Mouse (Mus musculus): ENCODE measurements around the gene Gm10401. TPM values are rescaled to one million over a fixed set of nuclear protein-coding genes. Genes with fewer than 3 reads are reported as not detected.

The Gm10401 gene
- total RNA-seq, 2 experiments from 2014 or later, result not detected

Other genes starting within 250 kb of the Gm10401 start
- gene 4930519G04Rik, start 244.6 kb downstream of the Gm10401 start, total RNA-seq (2021), result not detected
- gene Gm9936, start 239.6 kb downstream of the Gm10401 start, total RNA-seq (2021), result 1 to 10 TPM in 1 of 2 experiments, under 1 TPM in 1; 1.00 to 1.0 TPM
- 1 to 10 TPM; 1.2 to 3.3 TPM for gene Oasl2, start 201.4 kb downstream of the Gm10401 start, total RNA-seq (2021)
- not detected for gene Oasl1, start 175.1 kb downstream of the Gm10401 start, total RNA-seq (2021)
- gene 2210016L21Rik, start 156.1 kb downstream of the Gm10401 start, total RNA-seq (2021), result 100 to 1,000 TPM; 203 to 243 TPM
- not detected for gene Hnf1a, start 127.2 kb downstream of the Gm10401 start, total RNA-seq (2021)
- gene Sppl3, start 87.2 kb downstream of the Gm10401 start, total RNA-seq (2021), result 10 to 100 TPM; 87.1 to 96.8 TPM
- gene Acads, start 21.1 kb upstream of the Gm10401 start, total RNA-seq (2021), result 1 to 10 TPM; 7.5 TPM
- 10 to 100 TPM; 25.1 to 29.1 TPM for gene Unc119b, start 36.7 kb upstream of the Gm10401 start, total RNA-seq (2021)
- 10 to 100 TPM; 68.2 to 91.7 TPM for gene Mlec, start 59.9 kb upstream of the Gm10401 start, total RNA-seq (2021)
- gene Cabp1, start 96.1 kb upstream of the Gm10401 start, total RNA-seq (2021), result 100 to 1,000 TPM; 309 to 312 TPM
- 100 to 1,000 TPM; 100 to 103 TPM for gene Pop5, start 137.5 kb upstream of the Gm10401 start, total RNA-seq (2021)
- gene Rnf10, start 174.6 kb upstream of the Gm10401 start, total RNA-seq (2021), result 100 to 1,000 TPM; 247 to 258 TPM
- gene Coq5, start 181.4 kb upstream of the Gm10401 start, total RNA-seq (2021), result 10 to 100 TPM; 38.1 to 40.1 TPM
- gene Dynll1, start 202.7 kb upstream of the Gm10401 start, total RNA-seq (2021), result 100 to 1,000 TPM; 638 to 644 TPM
- 10 to 100 TPM; 62.5 to 70.6 TPM for gene Srsf9, start 228.9 kb upstream of the Gm10401 start, total RNA-seq (2021)
- 10 to 100 TPM; 20.3 to 21.7 TPM for gene Gatc, start 242.9 kb upstream of the Gm10401 start, total RNA-seq (2021)
- 10 to 100 TPM; 24.2 to 30.0 TPM for gene Triap1, start 242.9 kb upstream of the Gm10401 start, total RNA-seq (2021)

All from left cerebral cortex, postnatal 36 days (tissue).